Mouse (Mus musculus) gastrocnemius, adult 2 months (tissue): ENCODE data around the gene Gm813. TPM values are rescaled to one million over a fixed set of nuclear protein-coding genes. Genes with fewer than 3 reads are reported as not detected.

Source experiments
- DNase-seq: peaks from one replicate; pipeline ENCODE4 v3.0.0; 2022
- H3K27ac ChIP-seq: fragments of 200-600 bp; 2 replicates; pipeline ENCODE4 v1.8.1; 2022; ENCODE audit warnings: mild to moderate bottlenecking
- H3K4me3 ChIP-seq: fragments of 200-600 bp; 2 replicates; pipeline ENCODE4 v1.8.1; 2022; ENCODE audit warnings: mild to moderate bottlenecking, moderate library complexity
- CTCF ChIP-seq: fragments of 200-600 bp; IDR thresholded peaks from 2 replicates; pipeline ENCODE4 v1.8.1; 2022; ENCODE audit warnings: antibody characterized with exemption, mild to moderate bottlenecking, moderate library complexity
- intact Hi-C: fragments of 180-260 bp; cut with DNase I; formaldehyde crosslinking; loops from one replicate; pipeline ENCODE4 v1.15.1; 2025
- total RNA-seq, 2 experiments: library from RNA; stranded (reverse); gene quantifications; 2 replicates each; pipeline ENCODE4 v1.2.3; 2021

The Gm813 gene
- total RNA-seq, 2 experiments from 2014 or later, result not detected

DNA sequence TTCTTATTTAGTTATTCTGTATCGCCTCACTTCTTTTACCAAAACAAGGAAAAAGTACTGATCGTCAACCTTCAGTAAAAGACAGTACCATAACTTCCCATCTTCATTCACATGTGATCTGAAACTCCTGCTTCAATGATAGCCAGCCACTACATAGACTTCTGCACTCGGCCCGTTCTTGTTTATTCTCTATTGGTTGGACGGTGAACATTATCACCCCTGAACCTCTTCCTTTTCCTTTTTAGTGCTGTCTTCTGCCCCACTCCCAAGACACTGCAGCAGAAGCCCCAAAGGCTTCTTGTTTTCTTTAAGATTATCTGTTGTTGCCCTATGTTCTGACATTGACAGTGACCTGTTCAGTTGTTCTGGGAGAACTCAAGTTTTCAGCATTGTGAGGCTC is 12.2 kb upstream of the Gm813 start:
- intact Hi-C loops, result loop anchor here (5.0 to 10.0 kb wide), 2 partner anchors 123 to 334 kb away; no protein-coding TSS in a partner anchor
- Histone ChIP-seq H3K27ac (no peak overlapping the region), H3K4me3 (no peak overlapping the region)
- no peak for DNase-seq
- TF ChIP-seq CTCF, result no peak

DNA sequence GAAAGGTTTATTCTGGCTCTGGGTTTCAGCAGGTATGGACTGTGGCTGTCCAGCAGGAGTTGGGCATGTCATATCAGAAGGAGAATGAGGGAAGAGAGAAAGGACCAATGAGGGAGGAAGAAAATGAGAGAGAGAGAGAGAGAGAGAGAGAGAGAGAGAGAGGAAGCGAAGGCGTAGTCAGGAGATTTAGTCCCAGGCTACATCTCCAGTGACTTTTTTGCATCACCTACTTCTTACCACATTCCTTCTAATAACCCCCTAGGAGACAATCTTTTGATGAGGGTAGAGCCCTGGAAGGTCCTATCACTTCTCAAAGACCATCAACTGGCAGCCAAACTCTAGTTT is 11.5 kb upstream of the Gm813 start:
- intact Hi-C loops, result loop anchor here (5.0 to 10.0 kb wide), 2 partner anchors 124 to 334 kb away; no protein-coding TSS in a partner anchor
- no peak for TF ChIP-seq CTCF
- no peak for DNase-seq
- Histone ChIP-seq H3K27ac (no peak overlapping the region), H3K4me3 (no peak overlapping the region)

DNA sequence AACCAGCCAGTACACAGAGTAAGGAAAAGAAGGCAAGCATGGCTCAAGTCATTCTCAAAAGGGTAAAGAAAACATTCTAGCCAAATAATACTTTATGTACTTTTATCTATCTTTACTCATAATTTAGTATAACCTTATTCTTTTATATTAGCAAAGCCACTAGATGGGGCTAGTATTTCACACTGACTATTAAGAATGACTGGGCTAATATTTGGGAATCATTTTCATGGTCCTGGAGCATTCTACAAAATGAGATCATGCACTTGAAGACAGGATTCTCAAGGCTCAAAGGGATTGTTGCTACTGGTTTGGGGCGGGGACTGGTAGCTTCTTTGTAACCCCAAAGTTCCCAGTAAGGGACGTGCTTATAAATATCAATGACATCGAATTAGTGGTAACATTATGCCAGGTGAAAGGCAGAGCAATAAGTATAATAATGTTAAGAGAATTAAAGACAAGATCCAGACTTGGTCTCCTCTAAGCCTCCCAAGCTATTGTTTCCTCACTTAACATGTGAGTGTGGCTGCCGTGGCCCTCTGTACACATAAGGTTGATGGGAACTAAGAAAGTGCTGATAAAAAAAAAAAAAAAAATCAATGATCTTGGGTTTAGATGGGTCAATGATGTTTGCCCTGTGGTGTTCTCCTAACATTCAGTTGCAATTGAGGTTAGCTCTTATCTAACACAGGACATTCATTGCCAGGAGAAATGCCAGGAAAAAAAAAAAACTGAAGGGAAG is 11.0 kb upstream of the Gm813 start:
- H3K27ac ChIP-seq, result no peak overlapping the region
- intact Hi-C loops, result loop anchor here (5.0 to 10.0 kb wide), 2 partner anchors 125 to 333 kb away; no protein-coding TSS in a partner anchor
- peak; percentile 52 for TF ChIP-seq CTCF
- DNase-seq, result no peak
- no peak overlapping the region for H3K4me3 ChIP-seq

DNA sequence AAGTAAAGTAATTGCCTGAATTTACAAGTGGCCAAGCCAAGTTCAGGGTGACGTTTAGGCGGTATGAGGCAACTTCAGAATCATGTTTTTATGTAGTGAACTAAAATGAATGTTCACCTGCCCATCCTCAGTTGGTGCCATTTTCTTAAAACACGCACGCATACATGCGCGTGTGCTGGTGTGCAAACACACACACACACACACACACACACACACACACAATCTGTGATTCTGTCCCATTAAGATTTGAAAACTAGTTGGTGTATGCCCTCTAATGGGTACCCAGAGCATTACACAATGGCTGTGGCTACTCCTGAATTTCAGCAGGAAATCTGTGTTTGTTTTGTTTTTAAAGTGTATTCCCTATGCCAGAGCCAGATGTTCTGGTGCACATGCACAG is 7.2 kb upstream of the Gm813 start:
- Histone ChIP-seq H3K4me3 (no peak overlapping the region), H3K27ac (no peak overlapping the region)
- peak; percentile 24 for DNase-seq
- peak; percentile 83 for TF ChIP-seq CTCF
- intact Hi-C loops, result loop anchor here (1.0 to 10.0 kb wide), 4 partner anchors 112 to 329 kb away; no protein-coding TSS in a partner anchor

DNA sequence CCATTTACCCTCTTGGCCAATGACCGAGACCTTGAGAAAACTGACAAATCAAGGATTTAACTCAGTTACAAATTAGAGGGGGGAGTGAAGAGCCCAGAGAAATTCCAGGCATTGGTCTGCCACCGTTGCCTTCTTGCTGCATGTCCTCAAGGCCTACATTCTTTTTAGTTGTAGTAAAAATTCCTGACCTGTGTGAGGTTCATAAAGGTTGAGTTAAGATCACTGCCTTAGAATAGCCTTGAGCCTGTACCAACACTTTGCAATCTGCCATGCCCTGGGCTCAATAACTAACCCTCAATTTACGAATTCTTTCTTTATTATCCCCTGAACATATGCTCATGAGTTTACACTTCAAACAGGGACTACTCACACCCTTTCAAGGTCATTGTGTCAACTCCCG is 6.3 kb upstream of the Gm813 start:
- DNase-seq, result no peak
- TF ChIP-seq CTCF, result no peak
- Histone ChIP-seq H3K4me3 (no peak overlapping the region), H3K27ac (no peak overlapping the region)
- intact Hi-C loops, result loop anchor here (5.0 to 10.0 kb wide), 2 partner anchors 111 to 328 kb away; no protein-coding TSS in a partner anchor

DNA sequence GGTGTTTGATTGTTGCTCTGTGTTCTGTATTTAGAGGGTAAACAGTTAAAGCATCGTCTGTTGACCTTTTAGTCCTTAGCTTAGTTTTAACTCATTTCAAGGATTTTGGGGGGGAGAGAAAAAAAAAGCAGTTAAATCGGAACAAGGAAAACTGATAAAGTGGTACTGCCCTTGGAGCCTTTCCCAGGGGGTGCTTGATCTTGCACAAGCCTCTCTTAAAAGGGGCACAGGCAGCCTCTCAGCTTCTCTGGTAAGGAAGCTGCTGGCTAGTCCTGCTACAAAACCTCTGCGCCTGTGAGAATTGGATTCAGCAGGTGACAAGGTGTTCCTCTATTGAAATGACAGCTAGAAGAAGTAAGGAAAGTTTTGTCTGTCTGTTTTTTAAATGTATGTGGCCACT is 5.6 kb upstream of the Gm813 start:
- intact Hi-C loops, result loop anchor here (5.0 to 10.0 kb wide), 2 partner anchors 110 to 328 kb away; no protein-coding TSS in a partner anchor
- DNase-seq, result no peak
- no peak overlapping the region for H3K27ac ChIP-seq
- no peak for TF ChIP-seq CTCF
- H3K4me3 ChIP-seq, result no peak overlapping the region

DNA sequence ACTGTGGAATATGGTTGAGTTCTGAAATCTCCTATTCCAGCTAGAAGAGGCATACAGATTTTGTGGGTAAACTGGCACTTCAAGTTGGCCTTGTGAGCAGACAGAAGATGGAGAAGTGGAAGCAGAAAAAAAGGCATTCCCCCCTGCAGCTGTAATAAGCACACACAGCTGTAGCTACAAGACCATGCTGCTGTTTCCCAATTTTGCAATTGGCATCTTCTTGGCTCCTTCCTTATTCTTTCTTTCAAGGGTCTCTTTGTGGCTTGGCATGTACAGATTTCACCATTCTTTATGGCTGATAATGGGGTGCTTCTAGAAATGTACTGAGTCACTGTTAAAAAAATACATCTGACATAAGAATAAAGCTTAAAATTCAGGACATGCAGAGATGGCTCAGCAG is 568 bp upstream of the Gm813 start:
- intact Hi-C loops, result no loop called here
- no peak for TF ChIP-seq CTCF
- no peak overlapping the region for H3K27ac ChIP-seq
- DNase-seq, result no peak
- no peak overlapping the region for H3K4me3 ChIP-seq

DNA sequence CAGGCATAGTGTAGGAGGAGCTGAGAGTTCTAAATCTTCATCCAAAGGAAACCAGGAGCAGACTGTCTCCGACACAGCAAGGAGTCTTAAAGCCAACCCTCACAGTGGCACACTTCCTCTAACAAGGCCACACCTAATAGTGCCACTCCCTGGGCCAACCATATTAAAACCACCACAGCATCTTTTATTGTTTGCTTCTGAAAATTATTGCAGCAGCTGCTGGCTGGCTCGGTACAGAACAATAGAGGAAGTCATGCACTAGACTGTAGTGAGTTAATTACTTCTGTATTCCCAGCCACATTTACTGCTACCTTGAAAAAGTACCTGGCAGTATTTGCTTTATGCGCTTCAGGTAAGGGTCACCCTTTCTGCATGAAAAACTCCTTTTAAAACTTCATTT is 3.8 kb downstream of the Gm813 start:
- intact Hi-C loops, result no loop called here
- no peak for TF ChIP-seq CTCF
- DNase-seq, result no peak
- H3K27ac ChIP-seq, result no peak overlapping the region
- H3K4me3 ChIP-seq, result no peak overlapping the region

DNA sequence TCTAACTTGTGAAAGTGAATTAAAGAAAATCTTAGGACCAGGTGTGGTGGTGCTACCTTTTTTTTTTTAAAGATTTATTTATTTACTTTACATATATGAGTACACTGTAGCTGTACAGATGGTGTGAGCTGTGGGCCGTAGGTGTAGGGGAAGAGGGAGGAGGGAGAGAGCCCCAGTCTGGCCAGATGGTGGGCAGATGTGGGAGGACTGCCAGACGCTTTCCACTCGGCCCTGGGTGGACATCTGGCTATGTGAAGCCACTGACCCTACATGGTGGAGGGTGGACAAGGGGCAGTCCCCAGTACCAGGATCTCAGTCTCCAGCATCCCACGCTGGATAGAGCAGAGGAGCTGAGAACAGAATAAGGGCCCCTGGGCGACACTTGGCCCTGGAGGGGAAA is 9.7 kb downstream of the Gm813 start:
- no peak for DNase-seq
- H3K27ac ChIP-seq, result no peak overlapping the region
- no peak for TF ChIP-seq CTCF
- intact Hi-C loops, result no loop called here
- no peak overlapping the region for H3K4me3 ChIP-seq

DNA sequence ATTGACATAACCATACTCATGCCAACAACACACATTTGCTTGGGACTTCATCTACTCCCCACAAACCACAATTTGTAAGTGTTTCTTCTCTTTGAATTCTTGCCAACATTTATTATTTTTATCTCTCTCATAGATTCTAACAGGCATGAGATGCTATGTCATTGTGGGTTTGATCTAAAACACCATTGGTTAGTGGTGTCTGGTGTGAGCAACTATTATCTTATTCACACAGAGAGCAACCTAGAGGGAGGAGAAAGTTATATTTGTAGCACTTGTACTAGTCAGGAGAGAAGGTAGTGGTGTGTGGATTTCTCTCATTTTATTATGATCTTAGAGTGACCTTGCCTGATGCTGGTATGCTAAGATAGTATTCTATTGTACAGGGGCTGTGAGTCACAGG is 12.1 kb downstream of the Gm813 start:
- intact Hi-C loops, result loop anchor here (5.0 kb wide), 1 partner anchor 82 kb away; the partner anchor contains the start of gene St3gal6
- no peak overlapping the region for H3K4me3 ChIP-seq
- TF ChIP-seq CTCF, result no peak
- no peak for DNase-seq
- no peak overlapping the region for H3K27ac ChIP-seq

DNA sequence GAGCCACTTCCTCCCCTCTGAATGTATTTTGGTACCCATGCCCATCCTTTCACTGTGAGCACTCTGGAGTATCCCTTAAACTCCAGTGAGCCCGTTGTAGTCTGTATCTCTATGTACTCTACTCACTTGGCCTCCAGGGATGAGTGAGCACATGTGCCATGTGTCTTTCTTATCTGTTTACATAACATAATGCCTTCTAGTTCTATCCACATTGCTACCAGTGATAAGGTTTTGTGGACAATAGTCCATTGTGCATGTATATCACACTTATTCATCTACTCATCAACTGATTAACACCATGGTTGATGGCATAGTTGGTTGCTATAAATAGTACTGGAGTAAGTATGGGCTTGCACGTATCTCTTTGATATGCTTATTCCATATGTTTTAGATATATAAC is 12.9 kb downstream of the Gm813 start:
- no peak overlapping the region for H3K4me3 ChIP-seq
- DNase-seq, result no peak
- intact Hi-C loops, result loop anchor here (5.0 kb wide), 1 partner anchor 82 kb away; the partner anchor contains the start of gene St3gal6
- TF ChIP-seq CTCF, result no peak
- no peak overlapping the region for H3K27ac ChIP-seq

DNA sequence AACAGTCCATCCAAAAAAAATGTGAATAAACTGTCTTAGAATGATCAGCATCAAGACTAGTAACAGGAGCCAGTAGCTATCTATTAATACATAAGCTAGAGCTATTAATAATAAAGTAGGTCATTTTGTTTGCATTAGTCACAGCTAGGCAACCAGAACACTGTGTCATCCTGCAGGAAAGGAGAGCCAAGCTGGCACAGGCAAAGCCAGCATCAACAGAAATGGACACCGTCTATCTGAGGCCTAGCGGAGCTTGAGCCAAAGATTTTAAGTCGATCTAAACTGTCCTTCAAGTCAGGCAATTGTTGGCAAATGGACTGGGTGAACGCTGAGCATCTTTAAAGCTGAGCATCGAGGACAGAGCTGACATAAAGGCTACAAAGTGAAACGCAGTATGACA is 15.9 kb downstream of the Gm813 start:
- DNase-seq, result peak; percentile 85
- no peak overlapping the region for H3K4me3 ChIP-seq
- no peak for TF ChIP-seq CTCF
- H3K27ac ChIP-seq, result peak overlapping the region; percentile 75
- intact Hi-C loops, result loop anchor here (5.0 kb wide), 1 partner anchor 79 kb away; the partner anchor contains the start of gene St3gal6

DNA sequence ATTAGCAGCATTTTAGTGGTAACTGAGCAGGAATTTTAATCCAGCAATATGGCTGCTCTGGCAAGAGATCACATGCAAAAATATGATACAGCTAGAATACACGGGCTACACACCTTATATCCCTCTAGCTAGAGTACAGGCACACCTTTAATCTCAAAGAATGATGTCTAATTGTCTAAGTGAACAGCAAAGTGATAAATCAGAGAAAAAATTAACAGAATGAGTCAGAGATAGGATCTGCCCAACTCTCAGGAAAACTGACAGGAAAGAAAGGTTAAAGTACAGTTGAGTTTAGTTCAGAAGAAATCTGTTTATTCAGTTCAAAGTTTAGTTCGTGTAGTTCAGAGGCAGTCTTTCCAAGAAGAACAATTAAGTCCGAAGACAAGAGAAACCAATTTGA is 25.5 kb downstream of the Gm813 start:
- no peak for DNase-seq
- intact Hi-C loops, result loop anchor here (5.0 kb wide), 1 partner anchor 44 kb away; no protein-coding TSS in a partner anchor
- Histone ChIP-seq H3K4me3 (no peak overlapping the region), H3K27ac (no peak overlapping the region)
- TF ChIP-seq CTCF, result no peak

DNA sequence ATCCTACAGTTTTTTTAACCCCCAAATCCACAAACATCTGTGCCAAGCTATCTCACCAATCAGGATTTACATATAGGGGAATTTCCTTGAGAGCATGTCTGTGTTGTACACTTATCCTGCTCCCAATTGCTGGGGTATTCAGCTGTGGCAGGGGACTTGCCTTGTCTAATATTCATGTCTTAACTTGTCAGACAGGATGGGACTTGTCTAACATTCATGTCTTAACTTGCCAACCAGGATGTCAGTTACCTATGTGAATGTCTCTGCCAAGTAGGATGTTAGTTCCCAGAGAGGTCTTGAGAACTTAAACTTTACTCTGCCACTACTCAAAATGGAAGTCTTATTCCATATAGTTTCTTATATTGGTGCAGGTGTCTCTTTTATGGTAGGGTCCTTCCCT is 27.3 kb downstream of the Gm813 start:
- intact Hi-C loops, result no loop called here
- no peak overlapping the region for H3K4me3 ChIP-seq
- no peak for TF ChIP-seq CTCF
- H3K27ac ChIP-seq, result no peak overlapping the region
- DNase-seq, result no peak
